Mouse (Mus musculus): ENCODE results near the gene Tcl1b5.
"Not testable (repeated sequence)": the region's sequence is repeated elsewhere in the genome, so short reads cannot be mapped to it uniquely, and the experiment has no call there.

GRCm38 (mm10) chr12:105134167-105134566, 42.0 kb upstream of the Tcl1b5 start:
- TF ChIP-seq CTCF (IDR thresholded peaks at IDR 0.05; ENCODE audit: low read depth, low read length); POLR2AphosphoS5 (IDR thresholded peaks at IDR 0.05; ENCODE audit: insufficient replicate concordance, low read depth, low read length): not testable (repeated sequence)

Data from G1E (cell line).